Mouse (Mus musculus) embryonic facial prominence, embryonic 10.5 days (tissue): ENCODE results near the gene Stk24. TPM values are rescaled to one million over a fixed set of nuclear protein-coding genes. Genes with fewer than 3 reads are reported as not detected.

Experiments used
- DNase-seq: peaks from one replicate; pipeline ENCODE4 v3.0.0-alpha.2; 2017; ENCODE audit warnings: low spot score
- H3K27ac ChIP-seq: fragments of 300-500 bp; sonication (generic); replicated peaks from 2 replicates; pipeline ENCODE4 v1.5.1; 2016; ENCODE audit warnings: mild to moderate bottlenecking
- H3K27me3 ChIP-seq: fragments of 300-500 bp; sonication (generic); replicated peaks from 2 replicates; pipeline ENCODE4 v1.6.1; 2016; ENCODE audit warnings: low read depth, mild to moderate bottlenecking; ENCODE audit not compliant: poor library complexity, severe bottlenecking
- H3K36me3 ChIP-seq: fragments of 300-500 bp; sonication (generic); replicated peaks from 2 replicates; pipeline ENCODE4 v1.6.1; 2016; ENCODE audit warnings: mild to moderate bottlenecking, moderate library complexity
- H3K4me1 ChIP-seq: fragments of 300-500 bp; sonication (generic); 2 replicates; pipeline ENCODE4 v1.6.1; 2016
- H3K4me3 ChIP-seq: fragments of 300-500 bp; sonication (generic); 2 replicates; pipeline ENCODE4 v1.5.1; 2016; ENCODE audit warnings: mild to moderate bottlenecking, moderate library complexity
- H3K9me3 ChIP-seq: fragments of 300-500 bp; sonication (generic); 2 replicates; pipeline ENCODE4 v1.6.1; 2016; ENCODE audit warnings: mild to moderate bottlenecking
- WGBS: fragments of 180-500 bp; shearing (Covaris S2); methylation state at CpG from one replicate; pipeline ENCODE4 v1.1.7; 2016; 5-methylcytosine and 5-hydroxymethylcytosine counted together
- polyA plus RNA-seq: library from polyadenylated mRNA; unstranded; fragments of >200 nt; fragmentation: Nextera tagmentation; extraction: Ambion mirVana; gene quantifications from 2 replicates; pipeline ENCODE4 v1.2.1, GENCODE M21; 2016

The Stk24 gene
- polyA plus RNA-seq, 1 experiment from 2014 or later: 39.9 TPM

- 78% methylated on average over 6 of the region's 6 CpGs for WGBS
- Histone ChIP-seq H3K27ac (no peak overlapping the region), H3K27me3 (no peaks in the 10 kb centered on the region), H3K4me3 (no peak overlapping the region), H3K4me1 (peaks cover 45% of the 10 kb centered on the region), H3K9me3 (no peaks in the 10 kb centered on the region), H3K36me3 (peaks cover 34% of the 10 kb centered on the region)
- DNase-seq: no peak
Observed at GRCm38 (mm10) chr14:121376566-121376965, 3.2 kb downstream of the Stk24 start.

- Histone ChIP-seq H3K27ac (no peak overlapping the region), H3K36me3 (peaks cover 46% of the 10 kb centered on the region), H3K4me1 (peaks cover 51% of the 10 kb centered on the region), H3K4me3 (no peak overlapping the region), H3K9me3 (no peaks in the 10 kb centered on the region), H3K27me3 (no peaks in the 10 kb centered on the region)
- DNase-seq: no peak
- 93% methylated on average over 4 of the region's 4 CpGs for WGBS
Observed at GRCm38 (mm10) chr14:121373901-121374300, 5.9 kb downstream of the Stk24 start.

- no peak overlapping the region for H3K27ac ChIP-seq
- peaks cover 46% of the 10 kb centered on the region for H3K36me3 ChIP-seq
Observed at GRCm38 (mm10) chr14:121373020-121373419, 6.8 kb downstream of the Stk24 start.

GRCm38 (mm10) chr14:121371911-121372820, 7.6 kb downstream of the Stk24 start:
- Histone ChIP-seq H3K4me3 (no peak overlapping the region), H3K4me1 (peaks cover 58% of the 10 kb centered on the region), H3K9me3 (no peaks in the 10 kb centered on the region), H3K27me3 (no peaks in the 10 kb centered on the region), H3K36me3 (peaks cover 46% of the 10 kb centered on the region), H3K27ac (no peak overlapping the region)
- 87% methylated on average over 5 of the region's 5 CpGs for WGBS
- DNase-seq: no peak

More at GRCm38 (mm10) chr14:121373020-121373419, 6.8 kb downstream of the Stk24 start:
- Histone ChIP-seq H3K4me1 (peaks cover 57% of the 10 kb centered on the region), H3K4me3 (no peak overlapping the region), H3K9me3 (no peaks in the 10 kb centered on the region), H3K27me3 (no peaks in the 10 kb centered on the region)
- WGBS: 94% methylated on average over 9 of the region's 9 CpGs
- DNase-seq: no peak

DNA sequence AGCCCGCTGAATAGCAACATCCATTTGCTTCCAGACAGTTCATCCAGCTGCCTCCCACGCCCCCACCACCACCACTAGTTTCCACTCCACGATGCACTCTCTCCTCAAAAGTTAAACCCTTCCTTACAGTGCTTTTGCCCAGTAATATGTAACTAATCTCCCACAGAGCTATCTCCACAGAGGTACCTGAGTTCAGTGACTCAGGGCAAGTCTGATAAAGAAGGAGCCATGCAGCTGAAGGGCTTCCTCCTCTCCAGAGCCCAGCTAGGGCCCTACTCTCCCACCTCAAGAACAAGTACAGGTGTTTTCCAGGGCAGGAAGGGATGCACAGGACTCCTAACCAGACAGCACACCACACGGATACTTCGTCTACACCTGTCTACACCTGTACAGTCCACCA, 10.4 kb downstream of the Stk24 start:
- no peak overlapping the region for H3K4me3 ChIP-seq
- DNase-seq: no peak
- H3K36me3 ChIP-seq: peaks cover 40% of the 10 kb centered on the region
- no peak overlapping the region for H3K27ac ChIP-seq
- H3K4me1 ChIP-seq: peaks cover 65% of the 10 kb centered on the region
- WGBS: 75% methylated on average over 5 of the region's 5 CpGs
- H3K27me3 ChIP-seq: no peaks in the 10 kb centered on the region
- H3K9me3 ChIP-seq: no peaks in the 10 kb centered on the region

DNA sequence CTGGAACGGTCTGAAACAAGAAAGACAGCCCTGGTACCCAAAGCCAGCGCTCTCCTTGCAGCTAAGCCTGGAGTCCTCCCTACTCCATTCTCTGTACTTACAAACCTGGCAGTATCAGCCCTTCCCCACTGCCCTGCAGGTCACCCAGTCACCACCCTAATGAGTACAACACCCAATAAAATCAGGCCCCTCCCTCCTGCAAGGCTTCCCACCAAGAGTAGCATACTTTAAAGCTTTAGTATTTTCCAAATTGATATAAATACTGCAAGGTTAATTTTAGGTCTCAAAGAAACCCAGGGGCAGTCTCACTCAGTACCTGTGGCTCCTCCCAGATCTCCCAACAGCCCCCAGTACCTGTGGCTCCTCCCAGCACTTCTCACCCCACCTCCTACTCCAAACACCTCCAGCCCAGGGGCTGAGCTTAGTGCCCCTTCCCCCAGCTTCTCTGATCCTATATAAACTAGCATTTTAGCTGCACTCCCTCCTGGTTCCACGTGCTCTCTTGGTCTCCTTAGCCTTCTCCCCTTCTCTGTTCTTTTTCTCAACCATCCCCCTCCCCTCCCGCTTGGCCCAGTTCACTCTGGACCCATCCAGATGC, 11.6 kb downstream of the Stk24 start:
- Histone ChIP-seq H3K4me3 (no peak overlapping the region), H3K4me1 (peaks cover 66% of the 10 kb centered on the region), H3K27me3 (no peaks in the 10 kb centered on the region), H3K27ac (no peak overlapping the region), H3K36me3 (peaks cover 40% of the 10 kb centered on the region), H3K9me3 (no peaks in the 10 kb centered on the region; the same call in 1 of the 2 replicates)
- 65% methylated on average over 4 of the region's 4 CpGs for WGBS
- no peak for DNase-seq

DNA sequence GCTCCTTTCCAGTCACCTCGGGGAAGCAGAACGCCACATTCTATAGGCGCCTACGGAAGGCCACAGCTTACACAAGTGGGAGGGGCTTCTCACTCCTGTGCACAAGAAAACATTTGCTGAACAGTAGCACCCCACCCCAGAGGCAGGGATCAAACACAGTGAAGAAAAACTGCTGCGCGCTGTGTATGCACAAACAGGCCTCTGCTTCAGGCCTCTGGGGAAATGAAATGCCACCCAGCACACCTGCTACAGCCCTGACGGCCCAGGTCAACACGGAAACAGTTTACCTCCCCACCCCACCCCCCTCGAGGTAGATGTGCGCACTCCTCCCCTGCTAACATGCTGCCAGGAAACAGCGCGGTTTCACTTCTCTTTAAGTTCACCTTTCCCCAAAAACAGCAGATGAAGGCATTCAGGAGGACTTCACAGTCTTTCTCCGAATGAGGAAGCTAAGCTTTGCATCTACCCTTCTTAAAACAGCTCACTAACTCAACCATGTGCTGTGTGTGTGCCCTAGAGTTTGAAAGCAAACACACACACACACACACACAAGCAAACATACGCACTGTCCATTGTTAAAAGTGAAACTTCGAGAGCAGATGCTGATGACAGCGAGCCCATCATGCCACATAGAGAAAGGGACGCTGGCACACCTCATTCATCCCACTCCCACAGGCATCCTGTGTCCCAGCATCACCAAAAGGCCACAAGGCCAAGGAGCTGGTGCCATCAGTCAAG, 13.7 kb downstream of the Stk24 start:
- peaks cover 38% of the 10 kb centered on the region for H3K36me3 ChIP-seq
- peaks cover 55% of the 10 kb centered on the region for H3K4me1 ChIP-seq
- H3K27me3 ChIP-seq: no peaks in the 10 kb centered on the region
- no peaks in the 10 kb centered on the region; the same call in 1 of the 2 replicates for H3K9me3 ChIP-seq
- no peak overlapping the region for H3K4me3 ChIP-seq
- H3K27ac ChIP-seq: no peak overlapping the region; the same call in 1 of the 2 replicates
- no peak for DNase-seq
- WGBS: 81% methylated on average over 17 of the region's 17 CpGs

DNA sequence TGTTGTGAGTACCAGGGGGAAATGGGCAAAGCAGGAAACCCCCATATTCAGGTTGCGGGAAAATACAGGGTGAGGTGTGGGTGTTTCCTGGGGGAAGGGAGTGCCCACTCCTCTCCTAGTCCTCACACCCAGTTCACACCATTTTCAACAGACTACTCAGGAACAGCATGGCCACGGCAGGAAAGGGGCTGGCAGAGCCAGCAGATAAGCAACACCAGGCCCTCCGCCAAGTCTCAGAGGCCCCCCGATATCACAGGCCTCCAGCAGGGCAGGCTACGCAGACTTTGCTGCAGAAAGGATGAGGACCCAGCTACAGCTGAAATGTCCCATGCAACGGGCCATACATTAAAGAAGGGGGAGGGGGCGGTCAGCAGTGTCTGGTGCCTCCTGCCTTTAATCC, 14.4 kb downstream of the Stk24 start:
- Histone ChIP-seq H3K4me3 (no peak overlapping the region), H3K36me3 (peaks cover 37% of the 10 kb centered on the region), H3K4me1 (peaks cover 58% of the 10 kb centered on the region), H3K9me3 (no peaks in the 10 kb centered on the region; the same call in 1 of the 2 replicates), H3K27ac (no peak overlapping the region), H3K27me3 (no peaks in the 10 kb centered on the region)
- WGBS: 89% methylated on average over 7 of the region's 7 CpGs
- no peak for DNase-seq

DNA sequence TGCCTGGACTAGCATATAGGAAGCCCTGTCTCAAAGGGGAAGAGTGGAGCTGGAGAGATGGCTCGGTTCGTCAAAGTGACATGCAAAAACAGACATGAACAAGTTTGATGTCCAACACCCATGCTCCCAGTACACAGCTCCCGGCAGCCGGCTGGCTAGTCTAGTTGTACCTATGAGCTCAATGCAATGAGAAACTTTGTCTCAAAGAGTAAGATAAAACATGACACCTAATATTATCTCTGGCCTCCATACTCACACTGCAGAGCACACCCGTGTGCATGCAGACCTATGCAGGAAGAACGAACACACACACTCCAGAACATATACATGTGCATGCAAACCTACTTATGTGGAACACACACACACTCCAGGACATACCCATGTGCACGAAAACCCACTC, 15.5 kb downstream of the Stk24 start:
- no peak overlapping the region for H3K27ac ChIP-seq
- 96% methylated on average over 7 of the region's 7 CpGs for WGBS
- H3K4me3 ChIP-seq: no peak overlapping the region
- H3K9me3 ChIP-seq: no peaks in the 10 kb centered on the region; the same call in 1 of the 2 replicates
- peaks cover 37% of the 10 kb centered on the region for H3K36me3 ChIP-seq
- no peak for DNase-seq
- H3K27me3 ChIP-seq: no peaks in the 10 kb centered on the region
- peaks cover 61% of the 10 kb centered on the region for H3K4me1 ChIP-seq

DNA sequence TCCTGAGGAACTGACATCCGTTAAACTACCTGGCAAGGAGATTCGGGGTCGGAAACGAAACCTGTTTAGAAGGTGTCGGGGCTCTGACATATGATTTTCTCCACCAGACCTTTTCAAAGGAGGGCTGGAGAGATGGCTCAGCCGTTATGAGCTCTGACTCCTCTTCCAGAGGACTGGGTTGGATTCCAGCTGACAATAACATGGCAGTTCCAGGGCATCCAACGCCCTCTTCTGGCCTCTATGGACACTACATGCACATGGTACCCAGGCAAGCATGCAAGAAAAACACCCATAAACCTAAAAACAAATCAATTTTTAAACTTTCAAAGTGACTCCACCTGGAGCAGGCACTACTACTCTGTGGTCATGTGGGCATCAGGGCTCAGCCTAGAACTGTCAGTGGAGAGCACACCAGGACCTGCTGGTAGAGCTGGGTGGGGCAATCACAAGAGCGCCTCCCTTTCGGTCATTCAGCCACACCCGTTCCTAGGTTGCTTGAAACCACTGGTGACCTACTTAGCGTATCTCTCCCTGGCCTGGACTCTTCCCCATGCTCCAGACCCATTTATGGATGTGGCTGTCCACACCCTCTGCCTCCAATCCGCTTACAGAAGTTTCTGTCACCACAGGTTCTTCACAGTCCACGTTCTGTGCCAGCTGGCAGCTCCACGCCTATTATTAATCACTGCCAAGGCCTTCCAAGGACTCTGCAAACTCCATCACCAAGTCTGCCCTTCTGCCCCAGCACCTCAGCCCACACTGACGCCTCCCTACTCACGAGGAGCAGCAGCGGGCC, 18.3 kb downstream of the Stk24 start:
- Histone ChIP-seq H3K36me3 (peaks cover 37% of the 10 kb centered on the region), H3K4me3 (no peak overlapping the region), H3K27me3 (no peaks in the 10 kb centered on the region), H3K27ac (no peak overlapping the region), H3K4me1 (peaks cover 59% of the 10 kb centered on the region), H3K9me3 (no peaks in the 10 kb centered on the region; the same call in 1 of the 2 replicates)
- 91% methylated on average over 17 of the region's 17 CpGs for WGBS
- DNase-seq: no peak

GRCm38 (mm10) chr14:121359850-121360249, 20.0 kb downstream of the Stk24 start:
- Histone ChIP-seq H3K4me3 (no peak overlapping the region), H3K9me3 (no peaks in the 10 kb centered on the region; the same call in 1 of the 2 replicates), H3K27me3 (no peaks in the 10 kb centered on the region), H3K4me1 (peaks cover 49% of the 10 kb centered on the region), H3K27ac (no peak overlapping the region; the same call in 1 of the 2 replicates), H3K36me3 (peaks cover 42% of the 10 kb centered on the region)
- 64% methylated on average over 8 of the region's 8 CpGs for WGBS
- DNase-seq: no peak

GRCm38 (mm10) chr14:121359015-121359414, 20.8 kb downstream of the Stk24 start:
- H3K36me3 ChIP-seq: peaks cover 35% of the 10 kb centered on the region
- no peak overlapping the region for H3K4me3 ChIP-seq
- H3K4me1 ChIP-seq: peaks cover 56% of the 10 kb centered on the region
- H3K27me3 ChIP-seq: no peaks in the 10 kb centered on the region
- no peak overlapping the region for H3K27ac ChIP-seq
- 40% methylated on average over 3 of the region's 3 CpGs for WGBS
- DNase-seq: no peak
- no peaks in the 10 kb centered on the region; the same call in 1 of the 2 replicates for H3K9me3 ChIP-seq
